Mouse (Mus musculus) stomach, postnatal 0 days (tissue): ENCODE results near the gene Irx5. TPM values are rescaled to one million over a fixed set of nuclear protein-coding genes. Genes with fewer than 3 reads are reported as not detected.

Source experiments
- ATAC-seq: fragments of 200-750 bp; cut with Nextera tagmentation; 2 replicates; pipeline ENCODE4 v1.8.0; 2017; ENCODE audit not compliant: low FRiP score, low TSS enrichment
- DNase-seq: peaks from one replicate; pipeline ENCODE4 v3.0.0-alpha.2; 2016; ENCODE audit warnings: low spot score
- H3K27ac ChIP-seq: fragments of 300-500 bp; sonication (generic); replicated peaks from 2 replicates; pipeline ENCODE4 v1.5.1; 2014; ENCODE audit warnings: mild to moderate bottlenecking, control low read depth
- H3K27me3 ChIP-seq: fragments of 300-500 bp; sonication (generic); 2 replicates; pipeline ENCODE4 v1.6.1; 2014; ENCODE audit warnings: low read length; ENCODE audit not compliant: control insufficient read depth, insufficient read depth
- H3K36me3 ChIP-seq: fragments of 300-500 bp; sonication (generic); 2 replicates; pipeline ENCODE4 v1.6.1; 2014; ENCODE audit warnings: low read length, mixed read lengths; ENCODE audit not compliant: control insufficient read depth, insufficient read depth
- H3K4me1 ChIP-seq: fragments of 300-500 bp; sonication (generic); replicated peaks from 2 replicates; pipeline ENCODE4 v1.6.1; 2014; ENCODE audit warnings: antibody characterized with exemption; ENCODE audit not compliant: control insufficient read depth, insufficient read depth
- H3K4me2 ChIP-seq: fragments of 300-500 bp; sonication (generic); replicated peaks from 2 replicates; pipeline ENCODE4 v1.6.1; 2014; ENCODE audit warnings: low read depth, mild to moderate bottlenecking, control low read depth, moderate library complexity
- H3K4me3 ChIP-seq: fragments of 300-500 bp; sonication (generic); 2 replicates; pipeline ENCODE4 v1.5.1; 2014; ENCODE audit warnings: low read depth, low read length, control low read depth
- H3K9ac ChIP-seq: fragments of 300-500 bp; sonication (generic); 2 replicates; pipeline ENCODE4 v1.6.1; 2014; ENCODE audit warnings: mild to moderate bottlenecking, low read length, control low read depth, mixed read lengths
- H3K9me3 ChIP-seq: fragments of 300-500 bp; sonication (generic); 2 replicates; pipeline ENCODE4 v1.6.1; 2016; ENCODE audit warnings: low read length; ENCODE audit not compliant: control insufficient read depth
- CTCF ChIP-seq: IDR thresholded peaks from 2 replicates; pipeline ENCODE4 v1.5.1; 2016; ENCODE audit warnings: antibody characterized with exemption, low read depth, mild to moderate bottlenecking, moderate library complexity
- EP300 ChIP-seq: optimal IDR thresholded peaks from 2 replicates; pipeline ENCODE3; 2016; ENCODE audit warnings: antibody characterized with exemption
- WGBS: fragments of 180-500 bp; shearing (Covaris S2); extraction: QIAGEN DNeasy Blood & Tissue Kit; methylation state at CpG from one replicate; pipeline ENCODE4 v1.1.7; 2014; 5-methylcytosine and 5-hydroxymethylcytosine counted together
- polyA plus RNA-seq: library from polyadenylated mRNA; unstranded; fragments of >200 nt; fragmentation: Nextera tagmentation; extraction: Ambion mirVana; gene quantifications from 2 replicates; pipeline ENCODE4 v1.2.1, GENCODE M21; 2015

Gene Irx5
- polyA plus RNA-seq, 1 experiment from 2014 or later: 4.5 TPM

DNA sequence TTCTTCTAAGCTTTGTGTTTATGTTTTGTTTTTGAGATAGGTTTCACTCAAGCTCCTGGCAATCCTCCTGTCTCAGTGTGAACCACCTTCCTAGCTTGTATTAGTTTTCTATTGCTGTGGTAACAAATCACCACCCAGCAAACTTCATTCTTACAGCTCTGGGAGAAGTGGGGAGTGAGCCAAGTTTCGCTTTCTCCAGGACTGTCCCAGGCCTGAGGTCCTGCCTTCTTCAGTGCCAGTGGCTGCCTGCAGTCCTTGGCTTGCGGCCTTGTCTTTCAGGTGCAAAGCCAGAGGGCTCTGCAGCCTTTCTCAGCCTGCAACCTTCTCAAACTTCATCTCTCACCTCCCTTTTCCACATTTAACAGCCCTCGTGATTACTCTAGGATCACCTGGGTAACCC is 25.6 kb upstream of the Irx5 start:
- Histone ChIP-seq H3K9me3 (no peaks in the 10 kb centered on the region), H3K4me3 (no peak overlapping the region), H3K9ac (no peak overlapping the region), H3K4me1 (no peaks in the 10 kb centered on the region), H3K4me2 (no peak overlapping the region), H3K27me3 (no peaks in the 10 kb centered on the region), H3K27ac (no peak overlapping the region), H3K36me3 (no peaks in the 10 kb centered on the region)
- no peak for TF ChIP-seq CTCF
- no peak for TF ChIP-seq EP300
- DNase-seq: peak; percentile 25
- no peak for ATAC-seq
- 81% methylated on average over 3 of the region's 3 CpGs for WGBS

DNA sequence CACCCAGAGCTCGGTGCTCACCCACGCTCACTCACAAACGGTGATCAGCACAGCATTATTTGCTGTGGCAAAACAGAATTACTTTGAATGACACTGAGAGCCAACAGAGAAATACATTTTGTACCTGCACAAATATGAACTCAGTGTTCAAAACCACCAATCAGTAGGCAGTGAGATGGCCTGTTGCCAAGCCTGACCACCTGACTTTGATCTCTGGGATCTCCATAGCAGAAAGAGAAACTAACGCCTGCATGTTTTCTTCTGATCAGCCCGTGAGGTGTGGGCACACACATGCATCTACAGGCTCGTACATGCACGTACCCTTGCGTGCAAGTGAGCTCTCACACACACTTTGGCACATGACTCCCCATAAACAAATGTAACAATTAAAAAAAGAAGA is 24.0 kb upstream of the Irx5 start:
- no peak overlapping the region for H3K4me3 ChIP-seq
- TF ChIP-seq CTCF (no peak), EP300 (no peak)
- no peak overlapping the region for H3K4me2 ChIP-seq
- DNase-seq (peak; percentile 59), ATAC-seq (0 out of 2 replicates have a peak, but pooled peaks have one; percentile 26)
- no peaks in the 10 kb centered on the region for H3K27me3 ChIP-seq
- no peak overlapping the region for H3K9ac ChIP-seq
- WGBS: 65% methylated on average over 8 of the region's 8 CpGs
- H3K4me1 ChIP-seq: no peaks in the 10 kb centered on the region
- H3K36me3 ChIP-seq: no peaks in the 10 kb centered on the region
- H3K9me3 ChIP-seq: no peaks in the 10 kb centered on the region
- no peak overlapping the region for H3K27ac ChIP-seq

DNA sequence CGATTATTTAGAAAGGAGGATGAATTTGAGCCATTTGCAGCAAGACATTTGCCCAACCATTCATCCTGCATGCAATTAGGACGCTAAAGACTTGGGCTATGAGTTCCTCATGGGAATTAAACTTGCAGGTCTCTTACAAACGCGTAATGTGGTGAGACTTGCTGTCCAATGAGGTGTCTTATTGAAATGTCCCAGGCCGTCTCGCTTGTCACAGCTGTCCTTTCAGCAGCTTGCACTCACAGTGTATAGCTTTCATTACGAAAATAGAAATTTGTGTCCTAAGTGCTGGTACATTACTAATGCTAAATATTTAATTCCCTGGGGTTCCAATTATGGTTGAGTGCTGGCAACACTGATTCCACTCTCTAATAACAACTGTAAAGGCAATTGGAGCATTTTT is 22.3 kb upstream of the Irx5 start:
- 81% methylated on average over 7 of the region's 7 CpGs for WGBS
- no peak for ATAC-seq
- H3K9me3 ChIP-seq: no peaks in the 10 kb centered on the region
- H3K9ac ChIP-seq: no peak overlapping the region
- TF ChIP-seq EP300 (no peak), CTCF (no peak)
- no peak overlapping the region for H3K4me3 ChIP-seq
- DNase-seq: no peak
- no peaks in the 10 kb centered on the region for H3K4me1 ChIP-seq
- no peaks in the 10 kb centered on the region for H3K27me3 ChIP-seq
- H3K4me2 ChIP-seq: no peak overlapping the region
- H3K27ac ChIP-seq: no peak overlapping the region
- H3K36me3 ChIP-seq: no peaks in the 10 kb centered on the region

DNA sequence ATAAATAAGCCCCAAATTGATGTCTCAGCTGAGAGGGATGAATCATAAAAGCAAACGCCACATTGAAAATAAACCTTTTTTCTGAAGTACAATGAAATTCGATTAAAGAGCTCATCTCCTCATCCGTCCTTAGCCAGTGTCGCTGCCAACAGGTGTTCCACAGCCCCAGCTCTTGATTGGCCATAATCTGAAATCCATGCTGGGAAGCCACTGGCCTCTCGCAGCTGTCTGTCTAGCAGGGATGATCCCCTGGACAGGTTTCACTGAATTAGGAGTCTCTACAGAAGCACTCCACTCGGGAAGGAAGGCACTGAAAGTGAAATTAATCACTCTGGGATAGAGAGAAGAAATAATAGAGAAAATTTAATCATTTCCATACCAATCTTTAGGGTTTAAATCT is 21.4 kb upstream of the Irx5 start:
- TF ChIP-seq CTCF (no peak), EP300 (no peak)
- H3K9ac ChIP-seq: no peak overlapping the region
- H3K4me1 ChIP-seq: no peaks in the 10 kb centered on the region
- DNase-seq (no peak), ATAC-seq (no peak)
- H3K36me3 ChIP-seq: no peaks in the 10 kb centered on the region
- H3K4me2 ChIP-seq: no peak overlapping the region
- no peak overlapping the region for H3K27ac ChIP-seq
- H3K9me3 ChIP-seq: no peaks in the 10 kb centered on the region
- H3K4me3 ChIP-seq: no peak overlapping the region
- H3K27me3 ChIP-seq: no peaks in the 10 kb centered on the region
- WGBS: 65% methylated on average over 6 of the region's 6 CpGs

DNA sequence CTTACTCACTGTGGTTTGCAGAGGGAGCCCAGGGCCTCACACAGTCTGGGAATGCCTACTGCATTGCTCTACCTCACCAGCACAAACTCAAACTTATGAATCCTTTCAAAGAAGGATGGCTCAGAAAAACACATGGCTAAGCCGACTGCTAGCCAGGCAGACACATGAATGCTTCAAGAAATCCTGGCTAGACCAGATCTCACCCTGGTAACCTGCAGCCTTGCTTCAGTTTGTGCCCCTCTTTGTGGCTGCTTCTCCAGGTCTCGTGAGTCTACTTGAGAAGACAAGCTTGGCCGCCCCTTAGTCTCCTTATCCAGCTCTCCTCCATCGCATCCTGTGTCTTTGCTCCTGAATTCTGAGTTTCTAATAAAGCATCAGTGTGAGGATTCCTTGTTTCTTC is 13.9 kb upstream of the Irx5 start:
- Histone ChIP-seq H3K4me2 (no peak overlapping the region), H3K27me3 (no peaks in the 10 kb centered on the region), H3K27ac (no peak overlapping the region), H3K9ac (no peak overlapping the region), H3K4me1 (no peaks in the 10 kb centered on the region), H3K9me3 (no peaks in the 10 kb centered on the region), H3K36me3 (no peaks in the 10 kb centered on the region), H3K4me3 (no peak overlapping the region)
- ATAC-seq (no peak), DNase-seq (no peak)
- TF ChIP-seq EP300 (no peak), CTCF (no peak)
- whole genome bisulfite sequencing: 92% methylated on average over 4 of the region's 4 CpGs

DNA sequence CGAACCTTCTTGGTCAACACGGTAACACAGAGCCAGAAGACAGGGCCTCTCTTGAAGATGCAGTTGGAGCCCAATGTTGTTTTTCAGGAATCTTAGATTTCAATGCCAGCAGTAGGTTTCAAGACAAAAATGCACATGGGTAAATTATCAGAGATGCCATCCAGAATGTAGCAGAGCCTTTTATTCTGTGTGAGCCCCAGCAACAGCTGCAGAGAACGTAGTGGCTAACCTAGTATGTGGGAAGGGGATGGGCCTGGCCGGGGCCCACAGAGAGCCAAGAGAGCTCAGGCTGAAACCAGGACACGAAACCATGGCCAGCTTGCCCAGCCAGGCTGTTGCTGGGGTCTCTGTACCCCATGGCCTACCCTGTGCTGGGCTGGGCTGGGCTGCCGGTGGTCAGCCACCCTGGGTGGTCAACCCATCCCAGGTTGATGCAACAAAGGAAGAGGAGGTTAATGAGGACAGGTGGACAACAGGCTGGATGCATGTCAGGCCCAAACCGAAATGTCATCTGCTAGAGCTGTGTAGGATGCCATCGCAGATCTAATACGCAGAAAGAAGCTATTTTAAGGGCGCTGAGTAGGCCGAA is 7.4 kb upstream of the Irx5 start:
- H3K9me3 ChIP-seq: no peaks in the 10 kb centered on the region
- no peak for ATAC-seq
- WGBS: 79% methylated on average over 11 of the region's 11 CpGs
- no peak overlapping the region for H3K4me2 ChIP-seq
- no peak for DNase-seq
- H3K27me3 ChIP-seq: no peaks in the 10 kb centered on the region; the same call in 1 of the 2 replicates
- H3K9ac ChIP-seq: no peak overlapping the region
- H3K4me1 ChIP-seq: no peaks in the 10 kb centered on the region
- H3K4me3 ChIP-seq: no peak overlapping the region
- H3K27ac ChIP-seq: no peak overlapping the region
- H3K36me3 ChIP-seq: no peaks in the 10 kb centered on the region
- no peak for TF ChIP-seq CTCF
- no peak for TF ChIP-seq EP300
